Mouse (Mus musculus) ES-Bruce4 (cell line): ENCODE data around the gene Sohlh2.

ENCODE experiments used
- CTCF ChIP-seq: IDR thresholded peaks from one replicate; pipeline ENCODE4 v1.8.1; 2011; ENCODE audit warnings: low read depth, low read length
- EP300 ChIP-seq: IDR thresholded peaks from 2 replicates; pipeline ENCODE4 v1.6.1; 2011; ENCODE audit warnings: low read depth, low read length; ENCODE audit not compliant: insufficient read depth
- POLR2A ChIP-seq: IDR thresholded peaks from one replicate; pipeline ENCODE4 v1.8.1; 2011; ENCODE audit warnings: low read length; ENCODE audit not compliant: insufficient read depth

DNA sequence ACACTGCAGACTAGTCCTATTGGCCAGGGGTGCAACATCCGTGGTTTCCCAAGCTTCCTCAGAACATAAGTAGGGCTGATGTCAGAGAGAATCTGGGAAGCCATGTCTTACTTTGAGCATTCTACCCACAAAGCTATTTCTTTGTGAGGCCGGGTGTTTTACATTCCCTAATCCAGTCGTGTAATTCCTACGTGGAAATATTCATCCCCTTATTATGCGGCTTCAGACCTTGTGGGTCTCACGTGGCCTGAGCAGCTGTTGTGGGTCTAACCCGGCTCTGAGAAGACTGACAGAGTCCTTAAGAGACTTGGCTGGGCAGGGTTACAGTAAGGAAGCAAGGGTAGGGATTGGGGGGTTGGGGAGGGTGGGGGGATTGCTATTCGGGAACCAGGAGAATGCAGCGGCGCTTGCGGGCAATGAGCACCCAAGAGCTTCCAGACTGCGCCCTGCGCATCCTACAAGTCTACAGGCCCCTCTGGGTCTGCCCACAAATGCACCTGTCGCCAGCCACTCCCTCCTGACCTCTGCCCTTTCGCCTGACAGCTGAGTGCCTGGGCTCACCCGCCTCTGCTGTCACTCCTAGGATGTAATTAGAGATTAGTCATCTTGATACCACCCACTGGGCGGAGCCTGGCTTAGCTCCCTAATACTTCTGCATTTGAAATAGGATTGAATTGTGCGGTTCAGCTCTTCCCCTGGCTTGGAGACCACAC, 44.8 kb downstream of the Sohlh2 start:
- TF ChIP-seq CTCF (no peak), POLR2A (no peak), EP300 (no peak)
